Mouse (Mus musculus) forebrain, embryonic 15.5 days (tissue): ENCODE results near the gene Lrrc2. TPM values are rescaled to one million over a fixed set of nuclear protein-coding genes. Genes with fewer than 3 reads are reported as not detected.

ENCODE experiments used
- ATAC-seq: fragments of 200-750 bp; cut with Nextera tagmentation; replicated peaks from 2 replicates; pipeline ENCODE4 v1.8.0; 2017; ENCODE audit warnings: mild to moderate bottlenecking, moderate TSS enrichment, moderate library complexity
- H3K27ac ChIP-seq: fragments of 300-500 bp; sonication (generic); replicated peaks from 2 replicates; pipeline ENCODE4 v1.5.1; 2015; ENCODE audit warnings: mild to moderate bottlenecking, inconsistent platforms
- H3K27me3 ChIP-seq: fragments of 300-500 bp; sonication (generic); 2 replicates; pipeline ENCODE4 v1.6.1; 2015; ENCODE audit warnings: inconsistent platforms
- H3K36me3 ChIP-seq: fragments of 300-500 bp; sonication (generic); 2 replicates; pipeline ENCODE4 v1.6.1; 2015; ENCODE audit warnings: mild to moderate bottlenecking, inconsistent platforms
- H3K4me1 ChIP-seq: fragments of 300-500 bp; sonication (generic); 2 replicates; pipeline ENCODE4 v1.6.1; 2015; ENCODE audit warnings: inconsistent platforms
- H3K4me2 ChIP-seq: fragments of 300-500 bp; sonication (generic); replicated peaks from 2 replicates; pipeline ENCODE4 v1.6.1; 2015; ENCODE audit warnings: mild to moderate bottlenecking, inconsistent platforms
- H3K4me3 ChIP-seq: fragments of 300-500 bp; sonication (generic); 2 replicates; pipeline ENCODE4 v1.5.1; 2015; ENCODE audit warnings: mild to moderate bottlenecking, inconsistent platforms
- H3K9ac ChIP-seq: fragments of 300-500 bp; sonication (generic); replicated peaks from 2 replicates; pipeline ENCODE4 v1.6.1; 2015; ENCODE audit warnings: mild to moderate bottlenecking, inconsistent platforms
- H3K9me3 ChIP-seq: fragments of 300-500 bp; sonication (generic); 2 replicates; pipeline ENCODE4 v1.6.1; 2016; ENCODE audit warnings: inconsistent platforms
- WGBS: fragments of 180-500 bp; shearing (Covaris S2); methylation state at CpG from one replicate; pipeline ENCODE4 v1.1.7; 2015; ENCODE audit warnings: mixed read lengths; 5-methylcytosine and 5-hydroxymethylcytosine counted together
- polyA plus RNA-seq: library from polyadenylated mRNA; unstranded; fragments of >200 nt; fragmentation: Nextera tagmentation; extraction: Ambion mirVana; gene quantifications from 2 replicates; pipeline ENCODE4 v1.2.1, GENCODE M21; 2015

Gene Lrrc2
- 0.13 and 0.36 TPM in 2 replicates for polyA plus RNA-seq

GRCm38 (mm10) chr9:110951397-110951796 is at the start of gene Lrrc2:
Gene Lrrc2 (plus strand): TSS chr9:110951545.
- peaks cover 5% of the 10 kb centered on the region; the same call in 1 of the 2 replicates for H3K27me3 ChIP-seq
- H3K27ac ChIP-seq: no peak within 1 kb of the TSS
- no peaks in the 10 kb centered on the region for H3K36me3 ChIP-seq

GRCm38 (mm10) chr9:110902271-110902670 is 49.1 kb upstream of the Lrrc2 start:
- Histone ChIP-seq H3K4me3 (no peak overlapping the region), H3K4me2 (no peak overlapping the region), H3K27me3 (no peaks in the 10 kb centered on the region), H3K9ac (no peak overlapping the region), H3K27ac (no peak overlapping the region), H3K9me3 (no peaks in the 10 kb centered on the region), H3K4me1 (no peaks in the 10 kb centered on the region), H3K36me3 (no peaks in the 10 kb centered on the region)
- no peak for ATAC-seq
- 69% methylated on average over 4 of the region's 4 CpGs for WGBS

More at GRCm38 (mm10) chr9:110951397-110951796, at the start of gene Lrrc2:
- WGBS: 88% methylated on average over 11 of the region's 11 CpGs
- no peaks in the 10 kb centered on the region for H3K9me3 ChIP-seq
- H3K4me2 ChIP-seq: no peak within 1 kb of the TSS
- no peak within 1 kb of the TSS for H3K4me3 ChIP-seq
- H3K4me1 ChIP-seq: peaks cover 3% of the 10 kb centered on the region
- ATAC-seq: no peak
- H3K9ac ChIP-seq: no peak within 1 kb of the TSS

- Histone ChIP-seq H3K9ac (no peak overlapping the region), H3K4me3 (no peak overlapping the region), H3K27me3 (no peaks in the 10 kb centered on the region), H3K27ac (no peak overlapping the region), H3K9me3 (no peaks in the 10 kb centered on the region), H3K4me2 (no peak overlapping the region), H3K4me1 (no peaks in the 10 kb centered on the region), H3K36me3 (no peaks in the 10 kb centered on the region)
- 94% methylated on average over 11 of the region's 11 CpGs for WGBS
- no peak for ATAC-seq
Observed at GRCm38 (mm10) chr9:110907201-110907837, 44.0 kb upstream of the Lrrc2 start.

GRCm38 (mm10) chr9:110907838-110908630 is 43.3 kb upstream of the Lrrc2 start:
- ATAC-seq: no peak
- Histone ChIP-seq H3K4me2 (no peak overlapping the region), H3K27me3 (no peaks in the 10 kb centered on the region), H3K27ac (no peak overlapping the region), H3K36me3 (no peaks in the 10 kb centered on the region), H3K9me3 (no peaks in the 10 kb centered on the region), H3K4me3 (no peak overlapping the region), H3K4me1 (no peaks in the 10 kb centered on the region), H3K9ac (no peak overlapping the region)
- 81% methylated on average over 4 of the region's 4 CpGs for WGBS

- ATAC-seq: no peak
- WGBS: 89% methylated on average over 3 of the region's 3 CpGs
- no peak overlapping the region for H3K9ac ChIP-seq
- no peaks in the 10 kb centered on the region for H3K9me3 ChIP-seq
- no peak overlapping the region for H3K4me3 ChIP-seq
- H3K4me1 ChIP-seq: no peaks in the 10 kb centered on the region
- H3K4me2 ChIP-seq: no peak overlapping the region
- H3K36me3 ChIP-seq: no peaks in the 10 kb centered on the region
- no peaks in the 10 kb centered on the region for H3K27me3 ChIP-seq
- H3K27ac ChIP-seq: no peak overlapping the region
Observed at GRCm38 (mm10) chr9:110908631-110909016, 42.7 kb upstream of the Lrrc2 start.

GRCm38 (mm10) chr9:110909371-110909967 is 41.9 kb upstream of the Lrrc2 start:
- WGBS: 70% methylated on average over 6 of the region's 6 CpGs
- Histone ChIP-seq H3K27me3 (no peaks in the 10 kb centered on the region), H3K4me1 (no peaks in the 10 kb centered on the region), H3K9ac (no peak overlapping the region), H3K9me3 (no peaks in the 10 kb centered on the region), H3K4me2 (no peak overlapping the region), H3K36me3 (no peaks in the 10 kb centered on the region), H3K4me3 (no peak overlapping the region), H3K27ac (no peak overlapping the region)
- ATAC-seq: no peak

- no peak overlapping the region for H3K4me3 ChIP-seq
- WGBS: 62% methylated on average over 21 of the region's 21 CpGs
- H3K4me1 ChIP-seq: no peaks in the 10 kb centered on the region
- H3K36me3 ChIP-seq: no peaks in the 10 kb centered on the region
- H3K4me2 ChIP-seq: no peak overlapping the region
- H3K27ac ChIP-seq: no peak overlapping the region
- no peak overlapping the region for H3K9ac ChIP-seq
- no peaks in the 10 kb centered on the region for H3K9me3 ChIP-seq
- no peaks in the 10 kb centered on the region for H3K27me3 ChIP-seq
- ATAC-seq: no peak
Observed at GRCm38 (mm10) chr9:110914631-110915236, 36.6 kb upstream of the Lrrc2 start.

- no peaks in the 10 kb centered on the region for H3K36me3 ChIP-seq
- H3K9me3 ChIP-seq: no peaks in the 10 kb centered on the region
- H3K9ac ChIP-seq: no peak overlapping the region
- 85% methylated on average over 8 of the region's 8 CpGs for WGBS
- no peak for ATAC-seq
- no peaks in the 10 kb centered on the region for H3K27me3 ChIP-seq
- no peak overlapping the region for H3K4me2 ChIP-seq
- H3K4me3 ChIP-seq: no peak overlapping the region
- no peak overlapping the region for H3K27ac ChIP-seq
- H3K4me1 ChIP-seq: no peaks in the 10 kb centered on the region
Observed at GRCm38 (mm10) chr9:110915466-110915865, 35.9 kb upstream of the Lrrc2 start.

GRCm38 (mm10) chr9:110916786-110917185 is 34.6 kb upstream of the Lrrc2 start, which contains the start of gene Fam240a:
Gene Fam240a (minus strand): TSS chr9:110916861.
- H3K4me3 ChIP-seq: no peak within 1 kb of the TSS
- no peaks in the 10 kb centered on the region for H3K27me3 ChIP-seq
- 94% methylated on average over 7 of the region's 7 CpGs for whole genome bisulfite sequencing
- H3K4me1 ChIP-seq: no peaks in the 10 kb centered on the region
- ATAC-seq: no peak
- no peaks in the 10 kb centered on the region for H3K36me3 ChIP-seq
- no peak within 1 kb of the TSS for H3K4me2 ChIP-seq
- H3K9ac ChIP-seq: no peak within 1 kb of the TSS
- H3K27ac ChIP-seq: no peak within 1 kb of the TSS
- no peaks in the 10 kb centered on the region for H3K9me3 ChIP-seq

GRCm38 (mm10) chr9:110920665-110921419 is 30.5 kb upstream of the Lrrc2 start:
- Histone ChIP-seq H3K27ac (no peak overlapping the region; the same call in 1 of the 2 replicates), H3K9ac (no peak overlapping the region), H3K9me3 (no peaks in the 10 kb centered on the region), H3K36me3 (no peaks in the 10 kb centered on the region), H3K4me2 (no peak overlapping the region), H3K4me1 (no peaks in the 10 kb centered on the region), H3K4me3 (no peak overlapping the region), H3K27me3 (no peaks in the 10 kb centered on the region)
- no peak for ATAC-seq
- 71% methylated on average over 15 of the region's 15 CpGs for WGBS

- no peak for ATAC-seq
- Histone ChIP-seq H3K4me2 (no peak overlapping the region), H3K4me1 (no peaks in the 10 kb centered on the region), H3K4me3 (no peak overlapping the region), H3K27me3 (no peaks in the 10 kb centered on the region), H3K9ac (no peak overlapping the region), H3K36me3 (no peaks in the 10 kb centered on the region), H3K9me3 (no peaks in the 10 kb centered on the region), H3K27ac (no peak overlapping the region)
- 18% methylated on average over 7 of the region's 7 CpGs for WGBS
Observed at GRCm38 (mm10) chr9:110922759-110923158, 28.6 kb upstream of the Lrrc2 start.
